Mouse (Mus musculus): Measurements from ENCODE around the gene Gal3st3. TPM values are rescaled to one million over a fixed set of nuclear protein-coding genes. Genes with fewer than 3 reads are reported as not detected.

The Gal3st3 gene
- polyA plus RNA-seq, 1 experiment from 2014 or later, result 33.6 TPM

DNA sequence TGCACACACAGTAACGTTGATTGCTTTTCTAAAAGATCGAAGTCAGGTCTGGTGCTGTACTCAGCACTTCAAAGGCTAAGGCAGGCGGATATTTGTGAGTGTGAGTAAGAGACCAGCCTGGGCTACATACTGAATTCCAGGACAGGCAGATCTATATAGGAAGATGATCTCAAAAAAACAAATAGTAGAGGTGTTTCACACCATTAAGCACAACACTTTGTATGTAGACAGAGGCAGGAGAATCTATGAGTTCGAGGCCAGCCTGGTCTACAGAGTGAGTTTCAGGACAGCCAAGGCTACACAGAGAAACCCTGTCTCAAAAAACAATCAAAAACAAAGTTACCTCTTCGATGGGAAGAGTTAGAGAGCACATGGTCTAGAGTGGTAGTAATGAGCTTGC, 22.4 kb upstream of the Gal3st3 start:
- no peak overlapping the region for H3K4me2 ChIP-seq (replicated peaks)
- H3K27me3 ChIP-seq, result no peaks in the 10 kb centered on the region
- H3K9ac ChIP-seq (replicated peaks), result no peak overlapping the region
- 92% methylated on average over 5 of the region's 5 CpGs for WGBS
- peaks cover 21% of the 10 kb centered on the region for H3K4me1 ChIP-seq (replicated peaks)
- no peak for ATAC-seq
- H3K4me3 ChIP-seq (replicated peaks), result no peak overlapping the region
- peaks cover 60% of the 10 kb centered on the region for H3K36me3 ChIP-seq
- no peaks in the 10 kb centered on the region for H3K9me3 ChIP-seq
- no peak overlapping the region for H3K27ac ChIP-seq

DNA sequence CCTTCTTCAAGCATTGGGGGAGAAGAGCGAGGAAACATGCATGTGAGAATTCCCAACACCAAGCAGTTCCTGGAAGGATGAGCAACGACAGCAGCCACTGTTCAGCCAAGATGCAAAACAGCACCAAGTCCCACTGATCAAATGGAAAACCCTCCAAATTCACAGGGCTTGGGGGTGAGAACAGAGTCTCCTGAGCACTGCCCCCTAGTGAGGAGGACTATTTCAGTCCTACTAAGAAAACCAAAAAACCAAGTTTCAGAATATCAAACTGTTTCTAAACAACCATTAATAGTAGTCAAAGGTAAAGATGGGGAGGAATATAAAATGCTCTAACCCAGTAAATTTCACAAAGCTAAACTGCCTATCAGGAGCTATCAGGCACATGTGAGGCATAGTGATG, 21.6 kb upstream of the Gal3st3 start:
- no peak for ATAC-seq
- Histone ChIP-seq H3K27ac (no peak overlapping the region), H3K9ac (replicated peaks) (no peak overlapping the region), H3K9me3 (no peaks in the 10 kb centered on the region), H3K36me3 (peaks cover 67% of the 10 kb centered on the region), H3K4me2 (replicated peaks) (no peak overlapping the region), H3K4me1 (replicated peaks) (peaks cover 14% of the 10 kb centered on the region), H3K27me3 (no peaks in the 10 kb centered on the region), H3K4me3 (replicated peaks) (no peak overlapping the region)
- WGBS, result 96% methylated on average over 2 of the region's 2 CpGs

DNA sequence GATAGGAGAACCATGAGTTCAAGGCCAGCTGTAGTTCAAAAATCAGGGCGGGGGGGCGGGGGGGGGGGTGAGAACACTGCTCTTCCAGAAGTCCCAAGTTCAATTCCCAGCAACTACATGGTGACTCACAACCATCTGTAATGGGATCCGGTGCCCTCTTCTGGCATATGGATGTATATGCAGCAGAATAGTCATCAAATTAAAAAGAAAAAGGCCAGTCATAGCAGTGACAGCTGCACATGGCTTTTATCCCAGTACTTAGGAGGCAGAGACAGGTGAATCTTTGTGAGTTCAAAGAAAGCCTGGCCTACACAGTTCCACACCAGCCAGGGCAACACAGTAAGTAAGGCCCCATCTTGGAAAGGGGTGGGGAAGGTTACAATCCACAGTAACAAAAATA, 21.0 kb upstream of the Gal3st3 start:
- H3K27ac ChIP-seq, result no peak overlapping the region
- no peaks in the 10 kb centered on the region for H3K27me3 ChIP-seq
- WGBS, result 85% methylated on average over 3 of the region's 3 CpGs
- no peak overlapping the region for H3K9ac ChIP-seq (replicated peaks)
- no peak overlapping the region for H3K4me2 ChIP-seq (replicated peaks)
- H3K9me3 ChIP-seq, result no peaks in the 10 kb centered on the region
- no peak for ATAC-seq
- H3K4me1 ChIP-seq (replicated peaks), result peaks cover 8% of the 10 kb centered on the region
- peaks cover 74% of the 10 kb centered on the region for H3K36me3 ChIP-seq
- H3K4me3 ChIP-seq (replicated peaks), result no peak overlapping the region

DNA sequence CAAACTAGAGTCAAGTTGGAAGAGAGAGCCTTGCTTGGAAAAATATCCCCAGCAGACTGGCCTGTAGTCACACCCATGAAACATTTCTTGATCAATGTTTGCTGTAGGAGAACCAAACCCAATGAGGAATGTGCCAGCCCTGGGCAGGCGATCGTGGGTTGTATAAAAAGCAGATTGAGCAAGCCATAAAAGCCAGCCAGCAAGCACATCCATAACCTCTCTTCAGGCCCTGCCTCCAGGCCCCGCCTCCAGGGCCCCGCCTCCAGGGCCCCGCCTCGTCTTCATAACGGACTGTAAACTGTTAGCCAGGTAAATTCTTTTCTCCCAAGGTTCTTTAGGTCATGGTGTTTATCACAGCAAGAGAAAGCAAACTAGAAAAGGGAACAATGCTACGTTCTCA, 19.8 kb upstream of the Gal3st3 start:
- Histone ChIP-seq H3K4me3 (replicated peaks) (no peak overlapping the region), H3K36me3 (peaks cover 85% of the 10 kb centered on the region), H3K9me3 (no peaks in the 10 kb centered on the region), H3K27ac (no peak overlapping the region), H3K27me3 (no peaks in the 10 kb centered on the region), H3K4me2 (replicated peaks) (no peak overlapping the region), H3K4me1 (replicated peaks) (peaks cover 6% of the 10 kb centered on the region), H3K9ac (replicated peaks) (no peak overlapping the region)
- 95% methylated on average over 8 of the region's 8 CpGs for WGBS
- ATAC-seq, result no peak

DNA sequence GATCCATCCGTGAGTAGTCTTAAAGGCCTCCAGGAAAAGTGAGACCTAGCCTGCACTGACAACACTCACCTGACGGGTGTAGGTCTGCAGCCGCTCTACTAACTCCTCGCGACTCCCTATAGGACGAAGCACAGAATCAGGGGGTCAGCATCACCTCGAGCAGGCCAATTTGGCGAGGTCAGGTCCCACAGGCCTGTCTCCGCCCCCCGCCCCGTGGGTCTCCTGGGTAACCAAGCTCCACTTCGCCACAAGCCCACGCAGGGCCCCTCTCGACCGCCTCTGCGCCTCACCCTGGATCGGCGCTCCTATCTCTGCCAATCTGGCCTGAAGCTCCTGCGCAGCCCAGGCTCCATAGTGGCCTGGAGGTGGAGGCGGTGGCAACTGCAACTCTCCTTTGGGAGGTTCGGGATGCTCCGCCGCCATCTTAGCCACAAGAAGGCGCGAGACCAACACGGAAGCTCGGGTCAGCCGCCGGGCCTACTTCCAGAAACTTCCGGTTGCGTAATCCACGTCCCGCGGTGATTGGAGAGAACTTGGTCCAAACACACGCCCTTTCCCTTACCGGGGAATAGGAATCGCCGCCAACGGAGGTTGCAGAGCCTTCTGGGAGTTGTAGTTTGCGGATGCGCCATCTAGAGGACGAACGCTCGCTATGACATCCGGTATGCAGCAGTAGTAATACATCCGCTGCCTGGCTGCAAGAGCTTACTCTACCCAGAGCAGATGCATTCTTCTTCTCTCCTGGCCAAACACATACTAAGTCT, 3.0 kb upstream of the Gal3st3 start, which contains the start of gene Sf3b2:
Sf3b2 (minus strand) TSS at position 484 of the 764 bp plus-strand sequence.
- under 1% methylated on average over 46 of the region's 46 CpGs for WGBS
- Histone ChIP-seq H3K27ac (peak within 1 kb of the TSS; percentile 86), H3K36me3 (peaks cover 28% of the 10 kb centered on the region), H3K4me1 (replicated peaks) (peaks cover 53% of the 10 kb centered on the region), H3K27me3 (no peaks in the 10 kb centered on the region), H3K4me2 (replicated peaks) (peak within 1 kb of the TSS; percentile 95), H3K9me3 (no peaks in the 10 kb centered on the region), H3K4me3 (replicated peaks) (peak within 1 kb of the TSS; percentile 94), H3K9ac (replicated peaks) (peak within 1 kb of the TSS; percentile 88)
- ATAC-seq, result peak; percentile 94

DNA sequence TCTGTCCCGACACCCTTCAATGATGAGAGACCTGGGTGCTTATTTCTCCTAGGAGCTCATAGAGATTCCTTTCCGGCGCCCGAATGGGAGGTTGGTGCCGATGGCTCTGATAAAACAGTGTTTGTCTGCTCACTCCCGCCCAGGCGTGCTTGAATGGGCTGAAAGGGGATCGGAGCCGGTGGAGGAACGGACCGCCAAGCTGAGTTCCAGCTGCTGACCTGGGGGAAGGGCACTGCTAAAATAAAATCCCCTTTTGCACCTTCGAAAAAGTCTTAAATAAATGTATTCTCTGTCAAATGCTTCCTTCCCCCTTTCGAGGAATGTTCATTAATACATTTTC, 2.4 kb upstream of the Gal3st3 start:
- Histone ChIP-seq H3K27ac (peak overlapping the region; percentile 81), H3K9ac (replicated peaks) (peak overlapping the region; percentile 61), H3K4me2 (replicated peaks) (peak overlapping the region; percentile 59), H3K27me3 (no peaks in the 10 kb centered on the region), H3K9me3 (no peaks in the 10 kb centered on the region), H3K4me3 (replicated peaks) (peak overlapping the region; percentile 94), H3K4me1 (replicated peaks) (peaks cover 58% of the 10 kb centered on the region), H3K36me3 (peaks cover 22% of the 10 kb centered on the region)
- 8% methylated on average over 13 of the region's 13 CpGs for WGBS
- peak; percentile 53 for ATAC-seq

DNA sequence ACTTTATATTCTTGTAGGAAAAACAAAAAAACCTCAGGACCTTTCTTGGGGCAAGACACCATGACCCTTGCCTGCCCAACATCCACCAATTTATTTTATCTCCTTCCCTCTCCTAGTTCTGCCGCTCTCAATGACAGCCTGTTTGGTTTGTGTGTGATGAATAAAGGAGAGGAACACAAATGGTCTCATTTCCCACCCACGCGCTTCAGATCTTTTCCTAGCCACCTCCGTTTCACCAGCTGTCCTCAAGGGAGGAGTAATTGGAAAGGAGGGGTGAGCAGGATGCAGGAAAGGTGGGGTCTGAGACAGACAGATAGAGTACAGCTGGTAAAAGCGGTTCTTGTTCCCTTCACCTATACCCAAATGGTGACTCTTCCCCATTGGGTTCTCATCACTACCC, 1.5 kb upstream of the Gal3st3 start:
- H3K36me3 ChIP-seq, result peaks cover 13% of the 10 kb centered on the region
- H3K4me2 ChIP-seq (replicated peaks), result no peak overlapping the region
- no peaks in the 10 kb centered on the region for H3K9me3 ChIP-seq
- no peak overlapping the region for H3K27ac ChIP-seq
- H3K4me3 ChIP-seq (replicated peaks), result no peak overlapping the region
- peaks cover 60% of the 10 kb centered on the region for H3K4me1 ChIP-seq (replicated peaks)
- no peak for ATAC-seq
- no peak overlapping the region for H3K9ac ChIP-seq (replicated peaks)
- no peaks in the 10 kb centered on the region for H3K27me3 ChIP-seq
- WGBS, result 85% methylated on average over 5 of the region's 5 CpGs

DNA sequence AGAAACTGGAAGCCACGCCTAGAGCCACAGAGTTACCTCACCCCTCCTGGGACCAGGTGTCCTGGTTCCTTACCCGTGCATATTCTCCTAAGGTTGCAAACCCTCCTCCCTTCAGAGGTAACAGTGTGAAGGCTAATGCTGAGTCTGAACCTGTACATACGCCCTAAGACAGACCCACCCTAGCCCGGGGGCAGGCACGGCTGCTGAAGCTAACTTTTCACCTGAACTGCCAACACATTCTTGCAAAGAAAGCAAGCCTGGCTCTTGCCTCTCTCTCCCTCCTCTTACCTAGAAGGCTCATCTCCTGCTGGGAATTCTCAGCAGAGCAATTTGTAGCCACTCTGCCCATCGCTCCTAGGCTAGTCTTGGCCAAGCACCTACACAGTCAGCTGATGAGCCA, 2.5 kb downstream of the Gal3st3 start:
- no peak overlapping the region for H3K9ac ChIP-seq (replicated peaks)
- peaks cover 23% of the 10 kb centered on the region for H3K36me3 ChIP-seq
- H3K4me3 ChIP-seq (replicated peaks), result no peak overlapping the region
- no peak for ATAC-seq
- no peak overlapping the region for H3K4me2 ChIP-seq (replicated peaks)
- H3K27ac ChIP-seq, result no peak overlapping the region
- peaks cover 44% of the 10 kb centered on the region for H3K4me1 ChIP-seq (replicated peaks)
- H3K9me3 ChIP-seq, result no peaks in the 10 kb centered on the region
- no peaks in the 10 kb centered on the region for H3K27me3 ChIP-seq
- WGBS, result 87% methylated on average over 6 of the region's 6 CpGs

DNA sequence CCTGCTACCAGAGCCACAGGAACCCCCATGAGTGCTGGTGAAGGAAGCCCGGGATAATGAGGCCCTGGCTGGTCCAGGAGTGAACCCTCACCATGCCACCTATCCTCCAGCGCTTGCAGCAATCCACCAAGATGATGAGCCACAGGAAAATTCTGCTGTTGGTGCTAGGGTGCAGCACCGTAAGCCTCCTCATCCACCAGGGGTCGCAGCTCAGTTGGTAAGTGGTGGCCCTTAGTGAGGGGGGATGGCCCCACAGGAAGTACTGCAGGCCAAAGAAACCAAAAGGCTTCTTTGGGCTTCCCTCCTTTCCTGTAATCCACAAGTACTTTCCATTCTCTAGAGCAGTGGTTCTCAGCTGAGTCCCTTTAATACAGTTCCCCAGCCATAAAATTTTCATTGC, 4.3 kb downstream of the Gal3st3 start:
- no peak for ATAC-seq
- 0 out of 2 replicates have a peak, but pooled peaks cover 5% of the 10 kb centered on the region for H3K9me3 ChIP-seq
- WGBS, result 24% methylated on average over 4 of the region's 4 CpGs

DNA sequence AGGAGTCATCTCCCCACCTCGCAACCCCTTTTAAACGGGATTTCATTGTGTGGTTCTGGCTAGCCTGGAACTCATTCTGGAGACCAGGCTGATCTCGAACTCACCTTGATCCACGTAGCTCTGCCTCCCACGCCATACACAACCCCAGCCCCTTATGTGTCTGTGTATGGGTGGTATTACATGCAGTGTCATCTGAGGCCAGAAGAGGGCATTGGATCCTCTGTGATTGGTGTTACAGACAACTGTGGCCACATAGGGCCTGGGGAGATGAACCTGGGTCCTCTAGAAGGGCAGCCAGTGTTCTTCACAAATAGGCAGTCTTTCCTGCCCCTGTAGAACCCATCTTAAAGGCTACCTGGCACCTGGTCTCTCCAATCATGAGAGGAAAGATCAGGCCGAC, 8.1 kb downstream of the Gal3st3 start:
- H3K9ac ChIP-seq (replicated peaks), result no peak overlapping the region
- WGBS, result 88% methylated on average over 6 of the region's 6 CpGs
- no peaks in the 10 kb centered on the region for H3K27me3 ChIP-seq
- H3K9me3 ChIP-seq, result 0 out of 2 replicates have a peak, but pooled peaks cover 6% of the 10 kb centered on the region
- no peaks in the 10 kb centered on the region for H3K4me1 ChIP-seq (replicated peaks)
- ATAC-seq, result no peak
- H3K4me2 ChIP-seq (replicated peaks), result no peak overlapping the region
- H3K27ac ChIP-seq, result no peak overlapping the region
- no peak overlapping the region for H3K4me3 ChIP-seq (replicated peaks)
- peaks cover 52% of the 10 kb centered on the region for H3K36me3 ChIP-seq

More for the DNA sequence above, 4.3 kb downstream of the Gal3st3 start:
- H3K9ac ChIP-seq (replicated peaks), result no peak overlapping the region
- H3K27ac ChIP-seq, result no peak overlapping the region
- H3K4me2 ChIP-seq (replicated peaks), result no peak overlapping the region
- no peaks in the 10 kb centered on the region for H3K27me3 ChIP-seq
- no peak overlapping the region for H3K4me3 ChIP-seq (replicated peaks)
- peaks cover 42% of the 10 kb centered on the region for H3K36me3 ChIP-seq
- H3K4me1 ChIP-seq (replicated peaks), result peaks cover 32% of the 10 kb centered on the region

DNA sequence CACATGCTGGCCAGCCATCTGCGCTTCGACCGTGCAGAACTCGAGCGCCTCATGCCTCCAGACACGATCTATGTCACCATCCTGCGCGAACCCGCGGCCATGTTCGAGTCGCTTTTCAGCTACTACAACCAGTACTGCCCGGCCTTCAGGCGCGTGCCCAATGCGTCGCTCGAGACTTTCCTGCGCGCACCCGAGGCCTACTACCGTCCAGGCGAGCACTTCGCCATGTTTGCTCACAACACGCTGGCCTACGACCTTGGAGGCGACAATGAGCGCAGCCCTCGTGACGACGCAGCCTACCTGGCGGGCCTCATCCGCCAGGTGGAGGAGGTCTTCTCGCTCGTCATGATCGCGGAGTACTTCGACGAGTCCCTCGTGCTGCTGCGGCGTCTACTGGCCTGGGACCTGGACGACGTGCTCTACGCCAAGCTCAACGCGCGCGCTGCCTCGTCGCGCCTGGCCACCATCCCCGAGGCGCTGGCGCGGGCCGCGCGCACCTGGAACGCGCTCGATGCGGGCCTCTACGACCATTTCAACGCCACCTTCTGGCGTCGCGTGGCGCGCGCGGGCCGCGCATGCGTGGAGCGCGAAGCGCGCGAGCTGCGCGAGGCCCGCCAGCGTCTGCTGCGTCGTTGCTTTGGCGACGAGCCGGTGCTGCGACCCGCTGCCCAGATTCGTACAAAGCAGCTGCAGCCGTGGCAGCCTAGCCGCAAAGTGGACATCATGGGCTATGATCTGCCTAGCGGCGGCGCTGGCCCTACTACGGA, 9.0 kb downstream of the Gal3st3 start:
- Histone ChIP-seq H3K9me3 (0 out of 2 replicates have a peak, but pooled peaks cover 6% of the 10 kb centered on the region), H3K4me3 (replicated peaks) (no peak overlapping the region), H3K4me1 (replicated peaks) (no peaks in the 10 kb centered on the region), H3K4me2 (replicated peaks) (peak overlapping the region; percentile 31), H3K27me3 (no peaks in the 10 kb centered on the region), H3K27ac (no peak overlapping the region), H3K9ac (replicated peaks) (no peak overlapping the region), H3K36me3 (peaks cover 52% of the 10 kb centered on the region)
- 48% methylated on average over 98 of the region's 98 CpGs for WGBS
- ATAC-seq, result no peak

DNA sequence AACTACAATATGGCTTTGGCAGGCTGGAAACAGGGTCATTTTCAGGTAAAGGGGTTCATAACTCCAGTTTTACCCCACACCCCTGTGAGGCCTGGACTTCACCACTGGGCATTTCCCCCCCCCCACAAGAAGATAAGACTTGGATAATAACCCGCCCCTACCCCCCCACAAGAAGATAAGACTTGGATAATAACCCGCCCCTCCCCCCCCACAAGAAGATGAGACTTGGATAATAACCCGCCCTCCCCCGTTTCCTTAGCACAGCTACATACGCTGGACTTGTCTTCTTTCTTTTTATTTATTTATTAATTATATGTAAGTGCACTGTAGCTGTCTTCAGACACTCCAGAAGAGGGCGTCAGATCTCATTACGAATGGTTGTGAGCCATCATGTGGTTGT, 10.9 kb downstream of the Gal3st3 start:
- Histone ChIP-seq H3K4me1 (replicated peaks) (no peaks in the 10 kb centered on the region), H3K4me2 (replicated peaks) (no peak overlapping the region), H3K36me3 (peaks cover 42% of the 10 kb centered on the region), H3K4me3 (replicated peaks) (no peak overlapping the region), H3K9ac (replicated peaks) (no peak overlapping the region), H3K27me3 (no peaks in the 10 kb centered on the region), H3K9me3 (0 out of 2 replicates have a peak, but pooled peaks cover 6% of the 10 kb centered on the region), H3K27ac (no peak overlapping the region)
- WGBS, result 83% methylated on average over 7 of the region's 7 CpGs
- ATAC-seq, result no peak
